Mouse (Mus musculus): ENCODE measurements around the gene Slc30a7.

- TF ChIP-seq CTCF (IDR thresholded peaks at IDR 0.05; ENCODE audit: control insufficient read depth, insufficient read depth, low read length) (no peak), POLR2A (IDR thresholded peaks at IDR 0.05; ENCODE audit: borderline replicate concordance, control insufficient read depth, low read depth, low read length) (no peak)
These were observed 38.8 kb upstream of the Slc30a7 start for GRCm38 (mm10) chr3:116046000-116046399.
